Mouse (Mus musculus) WW6 (cell line): ENCODE data around the gene Olfr424.

Experiments
- DNase-seq: peaks from one replicate; pipeline ENCODE4 v3.0.0-alpha.2; 2013; ENCODE audit warnings: low read depth, low spot score

Olfr424 gene

GRCm38 (mm10) chr1:174131217-174131616, at the start of gene Olfr424:
Gene Olfr424 (plus strand): TSS chr1:174131517.
- no peak for DNase-seq

DNA sequence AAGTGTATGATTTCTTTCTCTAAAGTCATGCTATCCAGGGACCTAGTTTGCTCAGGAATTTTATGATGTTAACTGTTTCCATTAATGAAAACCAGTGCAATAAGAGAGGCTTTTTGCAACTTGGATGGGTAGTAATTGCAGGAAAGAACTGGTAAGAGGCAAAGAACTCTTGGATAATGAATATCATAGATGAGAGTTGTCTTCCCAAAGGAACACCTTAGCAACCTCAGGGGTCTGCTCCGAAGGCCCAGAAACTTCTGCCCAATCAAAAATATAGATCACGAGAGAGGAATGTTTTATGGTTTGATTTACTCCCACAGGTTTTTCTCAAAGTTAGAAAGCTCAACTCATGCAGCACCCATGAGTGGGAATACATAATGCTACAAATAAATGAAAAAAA, 47.3 kb upstream of the Olfr424 start, which contains the start of gene Olfr429:
Olfr429 (plus strand) TSS at position 301 of the 400 bp plus-strand sequence.
- no peak for DNase-seq

DNA sequence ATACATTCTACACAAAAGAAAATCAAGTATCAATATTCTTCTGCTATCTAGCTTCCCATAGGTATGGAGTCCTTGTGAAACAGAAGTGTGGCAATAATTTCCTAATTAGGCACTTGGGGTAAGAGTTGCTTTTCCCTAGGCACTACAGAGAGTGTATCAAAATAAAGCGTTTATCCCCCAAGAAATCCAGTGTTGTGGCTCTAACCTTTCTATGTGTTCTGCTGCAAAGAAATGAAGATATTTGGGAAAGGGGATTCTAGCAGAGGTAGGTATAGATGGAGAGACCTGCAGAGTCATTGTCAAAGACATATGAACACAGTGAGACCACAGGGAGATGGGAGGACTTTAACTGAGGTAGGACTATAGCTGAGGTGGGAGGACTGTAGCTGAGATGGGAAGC, 34.7 kb upstream of the Olfr424 start, which contains the start of gene Olfr427:
Olfr427 (plus strand) TSS at position 301 of the 400 bp plus-strand sequence.
- no peak for DNase-seq

DNA sequence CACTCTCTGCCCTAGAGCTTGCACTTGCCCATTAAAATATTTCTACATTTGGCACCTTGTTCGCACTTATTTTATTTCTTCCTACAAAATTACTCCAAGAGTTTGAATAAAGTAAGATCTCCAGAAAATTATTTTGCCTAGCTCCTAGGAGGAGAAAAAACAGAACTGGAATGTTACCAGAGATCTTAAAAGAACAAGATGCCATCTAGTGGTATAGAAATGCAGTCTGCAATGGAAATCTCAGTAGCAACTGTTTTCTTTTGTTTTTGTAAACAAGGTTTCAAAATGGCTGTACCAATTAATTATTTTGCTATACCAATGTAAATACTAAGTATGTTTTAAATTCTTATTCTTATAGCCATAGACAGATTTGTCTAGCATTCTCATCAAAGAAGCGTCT, 27.6 kb upstream of the Olfr424 start:
- DNase-seq, result no peak

GRCm38 (mm10) chr1:174121062-174121461, 10.3 kb upstream of the Olfr424 start, which contains the start of gene Olfr231:
Gene Olfr231 (minus strand): TSS chr1:174121162.
- DNase-seq, result no peak

DNA sequence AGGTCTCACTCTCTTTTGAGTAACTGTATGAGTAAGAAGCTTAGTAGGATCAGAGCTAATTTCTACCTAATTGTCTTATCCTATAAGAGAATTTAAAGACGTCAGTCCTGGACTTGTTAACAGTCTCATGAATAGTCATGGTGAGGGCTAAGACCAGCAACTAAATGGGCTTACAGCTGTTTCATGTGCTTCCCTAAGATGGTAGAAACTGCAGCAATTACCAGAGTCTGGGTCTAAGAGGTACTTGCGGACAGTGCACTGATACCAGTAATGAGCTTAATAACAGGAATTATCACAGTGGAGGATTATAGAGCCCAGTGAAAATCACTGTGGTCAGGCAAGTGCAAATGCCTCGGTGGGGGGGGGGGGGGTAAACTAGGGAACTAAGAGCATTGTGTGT, 682 bp downstream of the Olfr424 start:
- DNase-seq, result no peak

DNA sequence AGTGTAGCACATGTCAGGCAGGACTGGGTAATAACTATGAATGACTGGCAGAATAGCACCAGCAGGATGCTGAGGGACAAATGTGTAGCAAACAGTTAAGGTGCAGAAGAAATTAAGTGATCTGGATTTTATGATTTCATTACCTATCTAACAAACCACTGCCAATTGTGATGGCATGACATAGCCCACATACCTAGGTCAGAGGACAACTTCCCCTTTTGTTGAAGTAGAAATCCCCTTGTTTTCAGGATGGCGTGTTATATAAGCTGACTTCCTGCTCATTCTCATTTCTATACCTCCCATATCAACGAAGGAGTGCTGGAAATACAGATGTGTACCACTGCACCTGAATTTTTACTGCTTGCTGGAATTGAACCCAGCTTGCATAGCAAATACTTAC, 10.1 kb downstream of the Olfr424 start:
- no peak for DNase-seq

- no peak for DNase-seq
These were observed 15.4 kb downstream of the Olfr424 start for GRCm38 (mm10) chr1:174146696-174147095.

- no peak for DNase-seq
These were observed 18.0 kb downstream of the Olfr424 start for GRCm38 (mm10) chr1:174149289-174149688.

DNA sequence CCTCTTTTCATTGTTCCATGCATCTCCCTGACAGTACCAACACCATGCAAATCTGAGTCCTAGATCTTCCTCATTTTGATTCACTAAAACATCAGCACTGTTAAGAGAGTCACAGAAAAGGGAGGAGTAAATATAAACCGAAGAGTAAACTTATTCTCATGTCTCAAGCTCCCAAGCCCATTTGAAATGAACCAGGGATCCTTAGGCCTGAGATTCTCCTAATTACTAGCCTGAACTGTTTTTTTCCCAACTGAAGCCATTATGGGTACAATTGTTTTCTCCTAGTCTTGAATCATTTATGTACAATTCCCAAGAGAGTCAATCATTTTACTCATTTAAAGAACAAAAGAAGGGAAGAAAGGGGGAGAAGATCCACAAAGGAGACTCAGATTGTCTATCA, 24.0 kb downstream of the Olfr424 start, which contains the start of gene Olfr420:
Olfr420 (plus strand) TSS at position 301 of the 400 bp plus-strand sequence.
- DNase-seq, result no peak

GRCm38 (mm10) chr1:174157622-174158021, 26.3 kb downstream of the Olfr424 start:
- DNase-seq, result no peak

DNA sequence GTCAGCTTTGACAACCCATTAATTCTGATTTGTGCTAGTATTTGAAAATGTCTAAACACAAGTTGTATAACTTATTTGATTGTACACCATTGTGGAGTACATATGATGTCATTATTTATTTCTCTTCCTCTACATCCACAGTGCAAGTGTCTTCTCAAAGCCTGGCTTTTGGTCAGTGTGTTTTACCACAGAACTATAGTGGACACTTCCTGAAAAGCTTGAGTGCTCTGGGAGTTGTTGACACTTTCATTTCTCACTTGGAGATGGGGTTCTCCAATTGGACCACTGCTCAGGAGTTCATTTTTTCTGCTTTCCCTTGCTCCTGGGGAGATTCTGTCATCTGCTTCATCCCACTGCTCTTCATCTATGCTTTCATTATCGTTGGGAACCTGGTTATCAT, 27.2 kb downstream of the Olfr424 start:
- DNase-seq, result no peak

DNA sequence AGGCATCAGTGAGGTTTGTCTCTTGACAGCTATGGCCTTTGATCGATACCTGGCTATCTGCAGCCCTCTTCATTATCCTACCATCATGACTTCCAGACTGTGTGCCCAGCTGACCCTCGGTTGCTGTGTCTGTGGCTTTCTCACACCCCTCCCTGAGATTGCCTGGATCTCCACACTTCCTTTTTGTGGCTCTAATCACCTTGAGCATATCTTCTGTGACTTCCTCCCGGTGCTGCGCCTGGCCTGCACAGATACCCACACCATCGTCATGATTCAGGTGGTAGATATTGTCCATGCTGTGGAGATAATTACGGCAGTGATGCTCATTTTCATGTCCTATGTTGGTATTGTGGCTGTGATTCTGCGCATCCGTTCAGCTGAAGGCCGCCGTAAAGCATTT, 27.8 kb downstream of the Olfr424 start:
- DNase-seq, result no peak

DNA sequence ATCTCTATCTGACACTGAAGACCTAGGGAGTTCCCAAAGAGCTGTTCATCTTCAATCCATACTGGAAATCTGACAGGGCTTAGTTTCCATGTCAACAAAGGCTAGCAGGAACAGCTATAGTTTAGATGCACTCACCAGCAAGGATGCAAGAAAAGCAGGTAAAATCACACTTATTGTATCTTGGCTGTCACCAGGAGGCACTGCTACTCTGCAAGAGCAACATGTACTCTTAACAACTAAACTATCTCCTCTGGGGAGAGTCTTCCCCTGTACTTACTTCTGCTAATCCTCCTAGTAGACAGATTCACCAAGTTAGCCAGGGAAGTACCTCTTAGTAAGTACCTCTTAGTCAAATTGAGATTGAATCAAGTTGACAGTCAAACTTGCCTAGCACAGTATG, 37.7 kb downstream of the Olfr424 start:
- DNase-seq, result no peak

DNA sequence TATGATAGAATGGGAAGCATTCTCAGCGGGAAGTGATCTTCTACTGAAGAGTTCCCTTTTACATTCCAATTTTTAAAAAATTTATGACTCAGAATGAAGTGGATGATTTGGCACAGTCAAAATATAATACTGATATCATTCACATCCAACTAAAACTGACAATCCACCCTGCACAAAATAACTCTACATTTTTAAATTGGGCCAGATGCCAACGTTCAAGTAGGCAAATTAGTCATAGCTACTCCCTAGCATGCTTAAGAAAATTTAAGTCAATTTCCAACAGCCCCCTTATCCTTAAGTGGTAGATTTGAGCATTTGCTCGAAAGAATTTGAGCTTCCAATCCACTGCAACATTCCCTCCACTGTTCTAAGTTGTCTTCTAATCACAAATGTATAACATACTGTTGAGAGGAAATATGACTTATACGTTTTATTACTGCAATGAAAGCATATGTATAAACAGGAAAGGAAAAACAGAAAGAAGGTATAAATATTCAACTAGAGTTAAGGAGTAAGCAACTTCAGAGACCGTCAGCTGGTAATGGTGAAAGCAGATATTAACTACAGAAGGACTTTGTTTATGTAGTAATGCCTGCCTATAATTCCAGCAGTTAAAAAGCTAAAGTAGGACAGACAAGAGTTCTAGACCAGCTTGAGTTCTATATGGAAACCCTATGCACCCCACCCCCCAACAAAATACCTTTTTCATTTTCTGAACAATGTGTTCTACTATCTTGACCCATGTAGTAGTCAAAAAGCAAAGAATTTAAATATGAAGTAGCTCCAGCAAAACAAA, 39.6 kb downstream of the Olfr424 start:
- no peak for DNase-seq

DNA sequence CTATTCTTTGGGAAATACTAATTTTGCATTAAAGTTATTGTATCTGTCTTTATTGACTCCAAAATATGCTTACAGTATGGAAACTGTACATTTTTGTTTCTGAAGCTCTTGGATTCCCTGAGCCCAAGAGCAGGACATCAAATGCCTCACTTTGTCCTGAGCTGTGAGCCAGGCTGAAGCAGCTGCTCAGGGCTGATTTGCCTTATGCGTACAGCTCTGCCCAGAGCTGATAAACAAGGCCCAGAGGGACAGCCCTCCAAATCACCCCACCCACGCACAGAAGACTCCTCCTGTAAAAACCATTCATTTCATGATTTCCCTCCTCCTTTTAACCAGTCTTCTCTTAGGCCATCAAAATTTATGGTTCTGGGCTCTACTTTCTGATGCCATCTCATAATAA, 40.2 kb downstream of the Olfr424 start:
- DNase-seq, result no peak

DNA sequence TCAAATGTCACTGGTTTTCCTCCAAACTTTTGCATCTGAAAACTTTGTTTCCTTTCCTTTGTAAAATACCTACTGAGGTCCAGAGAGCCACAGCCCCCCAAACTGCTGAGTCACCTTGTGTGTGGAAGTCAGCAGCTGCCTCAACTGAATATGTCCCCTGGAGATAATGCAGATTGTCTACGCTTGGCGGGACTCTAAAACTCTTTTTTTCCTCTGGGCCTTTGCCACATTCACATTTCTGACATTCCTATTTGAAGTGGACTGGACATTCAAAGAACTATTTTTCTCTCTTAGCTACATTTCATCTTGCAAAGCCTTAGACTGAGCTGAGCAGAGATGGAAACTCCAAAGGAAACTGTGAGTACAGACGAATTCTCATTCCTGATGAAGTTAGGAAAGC, 41.3 kb downstream of the Olfr424 start, which contains the start of gene Spta1:
Spta1 (plus strand) TSS at position 172 of the 400 bp plus-strand sequence.
- peak; percentile 26 for DNase-seq
